Mouse (Mus musculus) bone marrow macrophage, adult 2 months (primary cell): Measurements from ENCODE around the gene Rhbdd1. TPM values are rescaled to one million over a fixed set of nuclear protein-coding genes. Genes with fewer than 3 reads are reported as not detected.

Source experiments
- H3K27ac ChIP-seq: 2 replicates; pipeline ENCODE4 v1.5.1; 2012; ENCODE audit warnings: low read depth, low read length; ENCODE audit not compliant: insufficient read depth
- H3K4me1 ChIP-seq: 2 replicates; pipeline ENCODE4 v1.6.1; 2012; ENCODE audit warnings: low read length; ENCODE audit not compliant: control insufficient read depth, insufficient read depth
- H3K4me3 ChIP-seq: 2 replicates; pipeline ENCODE4 v1.5.1; 2012; ENCODE audit warnings: mild to moderate bottlenecking, low read length, moderate library complexity; ENCODE audit not compliant: insufficient read depth
- CTCF ChIP-seq: IDR thresholded peaks from 2 replicates; pipeline ENCODE4 v1.5.1; 2012; ENCODE audit warnings: low read depth, mild to moderate bottlenecking, low read length, moderate library complexity
- POLR2A ChIP-seq: IDR thresholded peaks from 2 replicates; pipeline ENCODE4 v1.6.1; 2012; ENCODE audit warnings: mild to moderate bottlenecking, low read depth, low read length, borderline replicate concordance
- polyA plus RNA-seq: library from polyadenylated mRNA; stranded (reverse); fragments of >200 nt; gene quantifications from 2 replicates; pipeline ENCODE4 v1.2.4, GENCODE M21; 2012; ENCODE audit not compliant: missing spikeins, insufficient read depth, insufficient read length

The Rhbdd1 gene
- polyA plus RNA-seq, 1 experiment, result 24.6 TPM

DNA sequence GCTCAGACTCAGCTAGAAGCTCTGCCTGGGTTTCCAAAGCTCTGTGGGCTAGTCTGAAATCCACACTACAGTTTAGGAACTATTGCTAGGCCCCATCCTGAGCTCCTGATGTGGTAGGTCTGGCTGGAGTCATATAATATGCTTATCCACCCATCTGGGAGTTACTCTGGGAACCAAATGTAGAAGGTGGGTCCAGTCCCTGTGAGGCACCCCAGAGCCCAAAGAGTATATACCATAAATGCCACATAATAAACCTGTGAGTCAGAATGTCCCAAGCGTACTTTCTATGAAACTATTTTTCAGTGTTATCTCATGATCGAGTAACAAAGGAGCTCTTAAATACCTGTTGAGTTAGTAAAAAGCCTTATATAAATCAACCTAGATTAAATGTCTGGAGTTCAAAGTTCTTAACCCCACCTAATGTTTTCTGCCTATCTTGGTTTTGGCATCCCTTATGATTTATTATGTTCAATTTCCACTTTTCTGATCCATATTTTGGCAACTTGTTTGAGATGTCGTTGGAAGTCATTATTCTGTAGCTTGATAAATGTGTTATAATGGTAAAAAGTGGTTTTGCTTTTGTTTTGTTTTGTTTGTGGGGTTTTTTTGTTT is 98.3 kb downstream of the Rhbdd1 start:
- no peak overlapping the region for H3K27ac ChIP-seq
- H3K4me3 ChIP-seq, result no peak overlapping the region
- no peak for TF ChIP-seq CTCF
- no peak for TF ChIP-seq POLR2A
- H3K4me1 ChIP-seq, result no peaks in the 10 kb centered on the region

DNA sequence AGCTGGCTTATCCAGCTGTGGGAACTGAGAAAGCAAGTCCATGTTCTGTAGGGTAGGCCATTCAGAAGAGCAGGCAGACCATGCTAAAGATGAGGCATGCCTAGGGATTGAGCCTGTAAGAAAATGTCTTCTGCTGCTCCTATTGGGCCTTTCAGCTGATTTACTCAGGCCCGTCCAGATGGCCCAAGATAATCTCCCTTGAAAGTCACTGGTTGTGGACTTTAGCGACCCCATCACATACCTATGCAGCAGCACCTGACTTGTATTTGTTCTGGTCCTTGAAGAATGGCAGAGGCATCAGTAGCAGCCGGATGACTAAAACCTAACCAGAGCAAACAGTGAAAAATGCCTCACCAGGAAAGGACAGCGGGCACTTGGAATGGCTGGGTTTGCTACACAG is 99.4 kb downstream of the Rhbdd1 start:
- Histone ChIP-seq H3K4me3 (no peak overlapping the region), H3K27ac (no peak overlapping the region), H3K4me1 (no peaks in the 10 kb centered on the region)
- TF ChIP-seq CTCF (no peak), POLR2A (no peak)

DNA sequence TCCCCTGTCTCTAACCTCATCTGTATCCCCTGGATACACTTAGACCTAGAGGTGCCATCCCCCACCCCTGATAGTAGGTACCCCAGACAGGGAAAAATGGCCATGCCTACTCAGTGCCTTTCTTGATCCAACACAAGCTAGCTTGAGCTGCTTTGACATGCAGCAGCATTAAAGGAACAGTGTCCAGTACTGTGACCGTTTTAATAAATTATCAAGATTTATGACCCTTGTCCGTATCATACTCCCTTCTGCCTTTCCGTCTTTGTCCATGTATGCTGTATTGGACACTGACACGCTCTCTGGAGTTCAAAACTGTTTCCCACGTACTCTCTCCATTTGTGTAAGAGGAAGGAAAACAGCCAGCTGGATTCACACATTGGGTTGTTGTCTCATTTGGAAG is 111.5 kb downstream of the Rhbdd1 start:
- TF ChIP-seq CTCF (no peak), POLR2A (no peak)
- Histone ChIP-seq H3K4me3 (no peak overlapping the region), H3K27ac (no peak overlapping the region)

DNA sequence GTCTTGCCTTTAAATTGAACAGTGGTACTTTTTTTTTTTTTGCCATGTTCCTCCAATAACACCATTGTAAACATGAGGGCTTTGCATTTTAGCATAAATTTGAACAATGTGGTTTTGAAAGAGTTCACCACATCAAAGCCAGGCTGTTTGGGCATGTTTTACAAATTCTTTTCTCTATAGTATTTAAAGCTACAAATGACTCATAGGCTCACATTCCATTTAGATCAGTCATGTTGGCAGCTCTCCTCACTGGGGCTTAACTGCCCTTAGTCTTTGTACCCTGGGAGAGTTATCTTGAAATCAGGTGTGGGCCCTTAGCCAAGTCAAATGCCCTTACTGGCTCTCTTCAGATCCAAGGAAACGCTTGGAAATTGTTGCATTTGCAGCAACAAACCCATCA is 112.8 kb downstream of the Rhbdd1 start:
- no peak overlapping the region for H3K4me3 ChIP-seq
- H3K4me1 ChIP-seq, result no peaks in the 10 kb centered on the region
- no peak for TF ChIP-seq POLR2A
- no peak for TF ChIP-seq CTCF
- no peak overlapping the region for H3K27ac ChIP-seq

More for the DNA sequence above, 111.5 kb downstream of the Rhbdd1 start:
- H3K4me1 ChIP-seq, result no peaks in the 10 kb centered on the region

DNA sequence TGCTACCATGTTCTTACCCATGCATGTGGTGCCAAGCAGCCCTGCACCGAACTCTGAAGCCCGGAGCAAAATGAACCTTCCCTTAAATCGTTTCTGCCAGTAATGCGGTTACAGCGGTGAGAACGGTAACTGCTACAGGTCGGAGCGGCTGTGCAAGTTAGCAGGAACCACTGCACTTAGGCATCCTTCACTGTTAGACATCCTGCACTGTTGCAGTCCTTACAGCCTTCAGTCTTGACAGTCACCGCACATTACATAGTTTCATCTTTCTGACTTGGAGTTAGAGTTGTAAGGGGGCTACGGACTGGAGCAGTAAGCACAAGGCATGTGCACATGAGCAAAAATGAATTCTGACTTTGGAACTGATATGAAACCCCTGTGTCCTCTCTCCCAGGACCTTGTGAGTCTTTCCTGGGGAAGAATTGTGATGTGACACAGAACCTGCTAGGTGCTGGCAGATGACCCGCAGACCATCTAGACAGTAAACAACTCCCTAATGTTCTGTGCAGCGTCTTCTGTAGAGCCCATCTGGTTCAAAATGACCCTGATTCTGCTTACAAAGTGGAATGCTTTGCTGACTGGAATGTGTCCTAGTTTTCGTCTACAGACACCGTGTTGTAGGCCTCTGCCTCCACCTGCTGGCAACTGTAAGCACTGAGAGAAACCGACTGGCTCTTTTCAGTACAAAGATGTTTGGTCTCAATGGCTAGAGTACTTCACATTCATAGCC is 116.8 kb downstream of the Rhbdd1 start:
- TF ChIP-seq POLR2A (no peak), CTCF (no peak)
- no peaks in the 10 kb centered on the region for H3K4me1 ChIP-seq
- no peak overlapping the region for H3K4me3 ChIP-seq
- no peak overlapping the region for H3K27ac ChIP-seq

DNA sequence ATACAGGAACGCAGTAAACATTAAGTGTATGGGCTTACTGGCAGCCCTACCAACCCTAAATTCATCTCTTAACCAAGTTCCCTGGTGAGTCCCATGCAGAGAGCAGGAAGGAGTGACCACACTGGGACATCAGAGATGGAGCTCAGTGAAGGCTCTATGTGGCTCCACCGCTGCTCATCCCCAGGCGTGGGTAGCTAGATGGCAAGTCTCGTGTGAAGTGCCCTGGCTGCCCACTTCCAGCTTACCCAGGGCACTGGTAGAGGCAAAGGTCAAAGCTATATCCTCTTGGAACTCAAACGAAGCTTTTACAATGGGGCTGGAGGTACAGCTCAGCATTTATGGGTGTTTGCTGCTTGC is 117.4 kb downstream of the Rhbdd1 start:
- TF ChIP-seq POLR2A (no peak), CTCF (no peak)
- H3K4me1 ChIP-seq, result no peaks in the 10 kb centered on the region
- no peak overlapping the region for H3K27ac ChIP-seq
- H3K4me3 ChIP-seq, result no peak overlapping the region

DNA sequence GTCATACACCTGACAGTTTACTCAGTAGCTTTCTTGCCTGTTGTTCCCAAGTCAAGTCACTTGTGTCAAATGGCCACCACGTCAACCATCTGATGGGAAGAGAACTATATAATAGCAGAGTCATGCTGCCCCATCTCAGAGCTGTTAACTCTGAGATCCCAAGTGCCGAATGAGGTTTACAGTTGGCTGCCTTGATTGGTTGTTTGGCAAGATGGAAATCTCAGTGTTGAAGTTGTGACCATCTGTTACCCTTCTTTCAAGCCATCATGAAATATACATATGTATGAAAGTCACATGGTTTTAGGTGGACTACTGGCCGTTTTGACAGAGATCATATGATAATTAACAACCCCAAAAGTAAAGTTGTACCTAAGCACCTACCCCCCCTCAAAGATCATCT is 121.0 kb downstream of the Rhbdd1 start:
- TF ChIP-seq CTCF, result no peak
- no peak for TF ChIP-seq POLR2A
- Histone ChIP-seq H3K4me3 (no peak overlapping the region), H3K4me1 (no peaks in the 10 kb centered on the region), H3K27ac (no peak overlapping the region)

DNA sequence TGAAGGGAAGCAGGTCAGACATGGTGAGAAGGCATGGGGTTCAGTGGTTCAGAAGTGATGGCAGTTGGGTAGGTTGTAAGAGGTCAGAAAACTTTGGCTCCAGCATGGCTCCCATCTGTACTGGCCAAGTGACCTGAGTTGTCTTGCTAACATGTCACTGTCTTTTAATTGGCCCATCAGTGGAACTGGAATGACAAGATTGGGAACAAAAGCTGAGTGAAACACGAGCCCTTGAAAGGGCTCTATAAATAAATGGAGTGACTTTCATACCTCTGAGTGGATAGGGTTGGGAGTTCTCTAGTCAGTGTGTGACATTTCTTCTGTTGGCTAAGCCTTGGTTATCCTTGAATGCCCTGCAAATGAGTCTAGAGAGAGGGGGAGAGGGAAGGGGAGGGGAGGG is 123.9 kb downstream of the Rhbdd1 start:
- TF ChIP-seq POLR2A, result no peak
- no peak for TF ChIP-seq CTCF
- no peaks in the 10 kb centered on the region for H3K4me1 ChIP-seq
- H3K4me3 ChIP-seq, result no peak overlapping the region
- no peak overlapping the region for H3K27ac ChIP-seq

DNA sequence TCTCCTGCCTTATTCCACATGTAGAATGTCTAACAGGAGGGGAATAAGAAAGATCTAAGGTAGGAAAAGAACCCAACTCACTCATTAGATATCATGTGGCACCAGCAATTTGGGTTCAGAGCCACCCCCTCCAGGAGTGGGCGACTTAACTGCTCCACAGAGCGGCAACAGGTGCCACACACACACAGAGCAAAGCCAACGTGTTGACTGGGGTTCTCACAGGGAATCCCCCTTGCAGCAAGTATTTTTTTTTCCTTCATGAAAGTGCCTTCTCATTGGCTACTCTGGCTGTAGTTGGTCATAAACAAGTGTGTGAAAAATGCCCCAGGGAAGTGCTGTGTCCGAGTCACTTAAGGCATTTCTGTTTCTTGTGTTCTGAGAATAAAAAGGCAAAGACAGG is 127.3 kb downstream of the Rhbdd1 start:
- TF ChIP-seq CTCF, result no peak
- no peak for TF ChIP-seq POLR2A
- no peak overlapping the region for H3K4me3 ChIP-seq
- no peak overlapping the region for H3K27ac ChIP-seq
- no peaks in the 10 kb centered on the region for H3K4me1 ChIP-seq

DNA sequence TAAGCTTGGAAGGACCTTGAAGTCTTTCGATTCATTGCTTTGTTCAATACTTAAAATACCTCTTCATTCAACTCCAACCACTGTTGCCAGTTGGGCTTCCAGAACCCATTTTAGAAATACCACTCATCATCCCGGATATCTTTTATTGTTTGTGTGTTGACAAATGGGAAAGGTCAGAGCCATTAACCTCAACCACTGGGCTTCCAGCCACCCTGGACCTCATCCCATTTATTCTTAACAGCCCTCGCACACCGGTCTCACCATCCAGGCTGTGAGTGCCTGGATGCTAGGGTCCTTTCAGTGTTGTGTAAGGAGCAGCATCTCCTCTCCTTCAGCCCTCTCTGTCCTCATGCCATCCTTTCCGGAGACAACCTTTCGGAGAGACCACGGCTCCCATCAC is 129.8 kb downstream of the Rhbdd1 start:
- H3K4me1 ChIP-seq, result no peaks in the 10 kb centered on the region
- H3K27ac ChIP-seq, result no peak overlapping the region
- H3K4me3 ChIP-seq, result no peak overlapping the region
- TF ChIP-seq POLR2A, result no peak
- TF ChIP-seq CTCF, result no peak
